Mouse (Mus musculus) kidney, adult 18-20 months (tissue): ENCODE measurements around the gene Igfbp6.
A peak's percentile ranks its signal among the peaks of the same experiment; 100 is the strongest.

Experiments used
- DNase-seq: peaks from one replicate; pipeline ENCODE4 v3.0.0; 2021

Igfbp6 gene

DNA sequence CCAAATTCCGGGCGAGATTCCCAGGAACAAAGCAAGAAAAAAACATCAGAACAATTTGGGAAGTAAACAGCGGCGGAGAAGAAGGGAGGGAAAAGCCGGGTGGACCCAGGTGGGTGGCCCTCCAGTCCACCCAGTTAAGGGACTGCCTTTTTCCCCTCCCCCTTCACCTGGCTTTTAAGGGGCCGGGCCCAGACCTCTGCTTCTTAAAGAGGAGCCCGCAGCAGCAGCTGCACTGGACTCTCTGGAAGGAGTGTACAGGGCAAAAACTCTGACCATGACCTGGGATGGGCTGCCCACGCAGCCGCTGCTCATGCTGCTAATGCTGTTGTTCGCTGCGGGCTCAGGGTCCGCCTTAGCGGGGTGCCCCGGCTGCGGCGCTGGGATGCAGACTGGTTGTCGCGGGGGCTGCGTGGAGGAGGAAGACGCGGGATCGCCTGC, at the start of gene Igfbp6:
TSS of gene Igfbp6 (plus strand) at position 89 of the 438 bp plus-strand sequence.
- no peak for DNase-seq

DNA sequence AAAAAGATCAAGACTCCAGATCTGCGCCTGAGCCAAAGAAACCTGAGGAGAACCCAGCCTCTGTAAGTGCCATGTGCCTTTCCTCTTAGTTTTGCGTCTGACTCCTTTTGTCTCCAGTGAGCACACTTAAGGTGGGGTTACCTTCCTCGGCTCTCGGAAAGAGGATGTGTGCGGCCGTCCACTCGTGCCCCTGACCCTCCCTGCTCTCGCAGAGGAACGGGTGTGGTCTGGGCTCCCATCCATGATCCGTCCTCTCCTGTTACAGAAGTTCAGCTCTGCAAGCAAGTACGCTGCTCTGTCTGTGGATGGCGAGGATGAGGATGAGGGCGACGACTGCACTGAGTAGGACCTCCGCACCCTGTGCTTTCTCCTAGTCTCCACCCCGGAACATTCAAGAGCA, 49.2 kb upstream of the Igfbp6 start:
- DNase-seq: no peak

DNA sequence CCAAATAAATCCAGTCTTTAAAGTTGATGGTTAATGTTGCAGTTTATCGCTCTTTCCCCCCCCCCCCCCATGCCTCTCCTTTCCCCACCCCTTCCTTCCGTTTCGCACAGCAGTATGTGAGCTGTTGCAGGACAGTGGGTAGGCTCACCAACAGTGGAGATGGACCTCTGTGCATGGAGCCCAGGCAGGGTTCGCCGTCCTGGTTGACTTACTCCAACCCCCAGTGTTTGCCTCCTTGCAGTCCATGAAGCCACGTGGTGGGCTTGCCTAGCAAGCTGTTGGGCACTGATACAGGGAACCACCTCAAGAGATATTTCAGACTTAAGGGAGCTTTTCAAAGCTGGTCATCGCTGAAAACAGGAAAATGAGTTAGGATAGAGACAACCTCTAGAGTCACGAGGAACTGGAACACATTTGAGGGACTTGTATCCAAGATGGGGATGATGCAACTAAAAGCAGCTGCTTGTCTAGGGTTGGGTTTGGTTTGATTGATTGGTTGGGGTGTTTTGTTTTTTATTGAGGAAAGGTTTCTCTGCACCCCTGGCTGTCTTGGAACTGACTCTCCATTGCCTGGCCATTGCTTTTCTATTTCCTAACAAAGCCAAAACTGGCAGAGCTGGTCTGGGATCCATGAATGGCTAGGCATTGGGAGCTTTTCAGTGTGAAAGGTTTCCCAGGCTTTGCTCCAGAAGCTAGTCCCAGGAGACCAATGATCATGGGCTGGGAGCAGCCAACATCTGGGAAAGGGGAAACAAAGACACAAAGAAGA, 46.8 kb upstream of the Igfbp6 start:
- DNase-seq: peak; percentile 20

DNA sequence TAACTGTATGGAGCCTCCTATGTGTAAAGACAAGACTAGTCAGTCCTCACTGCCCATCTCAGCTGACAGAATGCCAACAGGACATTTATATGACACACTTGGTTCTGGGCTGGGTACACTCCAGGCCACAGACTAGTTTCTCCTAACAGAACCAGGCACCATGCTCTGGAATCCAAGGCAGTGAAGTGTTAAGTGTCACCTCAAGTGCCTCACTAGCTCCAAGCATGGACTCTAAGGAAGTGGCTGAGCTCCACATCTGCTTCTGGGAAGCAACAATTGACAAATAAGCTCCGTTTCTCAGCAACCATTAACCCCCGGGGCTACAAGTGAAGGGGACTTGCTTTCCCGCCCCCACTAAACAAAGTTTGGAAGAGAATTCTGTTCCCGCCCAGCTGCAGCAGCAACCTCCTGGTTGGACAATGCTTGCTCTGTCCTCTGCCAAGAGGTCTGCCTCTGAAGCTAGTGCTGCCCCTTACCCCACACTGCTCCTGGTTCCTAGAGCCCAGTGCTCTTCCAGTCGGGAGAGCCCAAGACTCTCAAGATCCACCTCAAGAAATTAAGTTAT, 46.1 kb upstream of the Igfbp6 start:
- DNase-seq: no peak

- peak; percentile 5 for DNase-seq
Measured at GRCm38 (mm10) chr15:102099260-102099659, 44.9 kb upstream of the Igfbp6 start.

DNA sequence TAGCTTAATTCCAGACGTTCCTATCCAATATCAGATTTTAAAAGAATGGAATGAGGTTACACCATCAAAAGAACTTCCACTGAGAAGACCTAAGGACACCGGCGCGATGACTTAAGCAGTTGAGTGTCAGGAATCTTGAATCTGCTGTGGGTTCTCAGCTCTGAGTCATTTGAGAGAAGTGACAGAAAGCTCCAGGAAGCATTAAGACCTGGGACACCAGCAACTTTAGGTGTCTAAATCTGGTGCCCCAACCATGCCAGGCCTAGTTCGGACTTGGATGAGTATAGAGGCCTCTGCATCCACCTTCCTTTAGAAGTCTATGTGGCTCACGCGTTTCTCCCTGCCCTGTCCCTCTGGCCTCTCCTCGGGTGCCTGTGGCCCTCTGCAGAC, 44.4 kb upstream of the Igfbp6 start:
- DNase-seq: no peak

GRCm38 (mm10) chr15:102100161-102100981, 43.8 kb upstream of the Igfbp6 start, which contains the start of gene Tns2:
Tns2 (plus strand) TSS chr15:102100413.
- peak; percentile 92 for DNase-seq

GRCm38 (mm10) chr15:102100996-102101671, 43.0 kb upstream of the Igfbp6 start:
- DNase-seq: no peak

GRCm38 (mm10) chr15:102101672-102102541, 42.3 kb upstream of the Igfbp6 start:
- DNase-seq: peak; percentile 82

- peak; percentile 82 for DNase-seq
Measured at GRCm38 (mm10) chr15:102102548-102103121, 41.5 kb upstream of the Igfbp6 start.

DNA sequence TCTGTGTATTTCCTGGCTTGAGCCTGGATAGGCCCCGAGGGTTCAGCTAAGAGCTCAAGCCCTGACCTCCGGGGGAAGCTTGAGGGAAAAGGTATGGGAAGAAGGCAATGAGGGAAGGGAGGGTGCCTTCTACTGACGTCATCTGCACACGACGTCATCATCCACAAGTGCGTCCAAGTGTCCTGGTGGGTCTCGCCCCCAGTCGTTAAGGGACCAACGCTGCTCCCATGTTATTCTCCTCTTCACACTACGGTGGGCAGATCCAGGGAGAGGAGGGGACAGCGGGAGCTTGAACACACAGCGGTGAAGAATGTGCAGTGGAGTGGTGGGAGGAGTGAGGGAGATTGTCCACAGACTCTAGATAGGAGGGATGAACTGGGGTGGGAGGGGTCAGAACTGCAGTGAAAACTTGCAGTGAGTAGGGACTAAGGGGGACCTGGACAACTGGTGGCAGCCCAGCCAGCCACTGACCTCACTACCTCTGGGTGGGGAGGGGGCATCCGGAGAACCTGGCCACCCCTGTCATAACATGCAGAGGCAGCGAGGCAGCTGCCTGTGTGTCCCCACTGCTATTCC, 40.7 kb upstream of the Igfbp6 start:
- no peak for DNase-seq

DNA sequence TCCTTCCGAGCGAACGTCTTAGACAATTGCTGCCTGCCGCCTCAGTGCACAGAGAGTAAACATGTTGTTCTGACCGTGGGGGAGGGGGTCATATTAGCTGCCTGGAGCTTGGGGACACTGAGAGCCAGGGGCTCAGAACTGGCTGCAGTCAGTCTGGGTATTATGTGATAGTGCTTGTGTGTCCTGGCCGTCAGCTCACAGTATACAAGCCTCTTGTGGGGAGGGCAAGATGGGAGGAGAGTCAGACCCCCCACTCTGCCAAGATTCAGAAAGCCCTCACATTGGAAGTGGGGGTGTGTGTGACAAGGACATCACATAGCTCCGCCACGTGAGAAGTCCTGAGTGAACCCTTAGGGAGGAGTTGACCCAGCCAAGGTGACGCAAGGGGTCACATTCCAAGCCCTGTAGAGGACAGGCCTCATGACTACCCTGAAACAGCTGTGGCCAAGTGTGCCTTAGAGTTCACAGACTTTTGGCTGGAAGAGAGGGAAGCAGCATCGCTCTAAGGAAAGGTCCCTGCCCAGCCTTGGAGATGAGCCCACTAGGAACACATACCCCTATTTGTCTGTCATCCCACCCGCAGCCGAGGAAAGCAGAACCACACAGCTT, 40.1 kb upstream of the Igfbp6 start:
- DNase-seq: peak; percentile 94

DNA sequence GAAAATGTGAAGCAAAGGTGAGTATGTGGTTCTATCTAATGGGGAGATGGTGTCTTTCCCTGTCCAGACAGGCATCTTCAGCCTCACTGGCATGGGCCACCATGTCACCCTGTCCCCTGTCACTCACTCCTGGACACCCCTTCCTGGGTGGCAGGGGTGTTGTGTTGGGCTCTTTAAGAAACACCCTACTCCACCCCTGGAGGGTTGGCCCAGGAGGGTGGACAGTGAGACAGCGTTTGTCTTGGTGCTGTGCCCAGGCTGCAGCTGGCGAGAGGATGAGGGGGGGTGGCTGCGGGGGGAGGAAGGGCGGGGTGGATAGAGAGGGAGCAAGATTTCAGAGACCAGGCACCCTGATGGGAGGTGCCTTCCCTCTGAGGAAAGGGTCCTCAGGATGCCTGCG, 38.8 kb upstream of the Igfbp6 start:
- DNase-seq: peak; percentile 84

DNA sequence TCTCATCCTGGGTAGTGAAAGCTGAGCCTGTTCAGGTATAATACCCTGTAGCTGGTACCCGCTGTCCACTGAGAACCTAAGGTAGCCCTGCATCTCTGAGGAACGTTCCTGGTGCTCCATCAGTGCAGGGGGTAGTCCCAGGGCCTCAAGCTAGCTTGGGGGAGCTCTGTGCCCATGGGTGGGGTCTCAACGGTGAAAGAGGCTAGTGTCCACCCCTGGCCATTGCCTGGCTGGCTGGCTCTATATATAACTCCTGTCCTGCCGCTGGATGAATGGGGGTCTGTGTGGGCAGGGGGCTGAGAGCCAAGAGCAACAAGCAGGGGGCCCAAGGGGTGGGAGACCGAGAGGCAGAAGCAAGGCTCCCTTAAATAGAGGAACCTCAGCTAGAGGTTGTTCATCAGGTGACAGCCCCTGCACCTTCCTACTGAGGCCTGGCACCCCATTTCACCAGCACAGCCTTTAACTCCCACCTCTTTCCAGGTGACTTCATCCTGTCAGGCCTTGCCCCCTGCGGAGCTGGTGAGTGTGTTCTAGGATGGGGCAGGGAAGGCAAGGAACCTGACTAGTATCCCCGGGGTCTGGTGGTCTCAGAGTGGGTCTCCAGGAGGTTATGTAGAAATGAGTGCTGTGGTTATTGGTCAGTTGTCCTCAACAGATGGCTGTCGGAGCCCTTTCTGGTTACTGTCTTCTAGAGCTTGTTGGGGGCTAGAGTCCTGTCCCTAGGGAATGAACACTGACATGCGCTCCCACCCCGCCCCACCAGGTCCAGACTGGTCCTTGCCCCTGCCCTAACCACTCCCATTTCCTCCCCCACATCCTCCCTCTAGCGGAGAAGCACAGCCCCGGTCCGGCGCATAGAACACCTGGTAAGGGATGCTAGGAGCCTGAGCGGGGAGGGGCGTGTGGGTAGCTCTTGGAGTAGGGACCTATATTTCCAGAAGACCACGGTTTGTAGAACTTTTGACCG, 38.1 kb upstream of the Igfbp6 start:
- peak; percentile 39 for DNase-seq

- DNase-seq: peak; percentile 41
Measured at GRCm38 (mm10) chr15:102106754-102107456, 37.3 kb upstream of the Igfbp6 start.

DNA sequence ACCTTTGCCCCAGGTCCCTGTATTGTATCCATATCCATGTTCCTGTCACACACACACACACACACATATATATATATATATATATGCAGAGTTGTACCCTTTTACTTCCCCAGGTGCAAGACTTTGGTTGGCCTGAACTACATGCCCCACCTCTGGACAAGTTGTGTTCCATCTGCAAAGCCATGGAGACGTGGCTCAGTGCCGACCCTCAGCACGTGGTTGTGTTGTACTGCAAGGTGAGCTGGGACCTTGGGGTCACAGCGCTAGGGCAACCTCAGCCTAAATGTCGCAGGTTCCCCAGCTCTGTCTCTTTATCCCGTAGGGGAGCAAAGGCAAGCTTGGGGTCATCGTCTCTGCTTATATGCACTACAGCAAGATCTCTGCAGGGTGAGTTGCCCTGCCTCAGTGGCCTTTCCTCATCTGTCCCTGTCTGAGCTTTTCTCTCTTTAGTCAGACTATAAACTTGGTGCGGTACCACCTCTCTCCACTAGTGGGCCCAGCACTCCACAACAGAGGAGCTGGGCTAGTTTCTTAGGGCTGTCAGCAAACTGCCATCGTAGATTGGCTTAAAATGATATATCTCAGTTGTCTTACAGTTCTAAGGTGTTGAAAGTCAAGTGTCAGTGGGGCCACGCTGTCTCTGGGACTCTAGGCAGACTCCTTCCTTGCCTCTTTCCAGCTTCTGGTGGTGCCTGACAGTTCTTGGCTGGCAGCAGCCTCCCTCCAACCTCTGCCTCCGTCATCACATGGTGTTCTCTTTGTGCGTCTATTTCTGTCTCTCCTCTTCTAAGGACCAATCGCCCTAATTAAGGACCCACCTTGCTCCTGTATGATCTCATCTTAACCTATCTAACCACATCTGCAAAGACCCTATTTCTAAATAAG, 36.2 kb upstream of the Igfbp6 start:
- peak; percentile 76 for DNase-seq

DNA sequence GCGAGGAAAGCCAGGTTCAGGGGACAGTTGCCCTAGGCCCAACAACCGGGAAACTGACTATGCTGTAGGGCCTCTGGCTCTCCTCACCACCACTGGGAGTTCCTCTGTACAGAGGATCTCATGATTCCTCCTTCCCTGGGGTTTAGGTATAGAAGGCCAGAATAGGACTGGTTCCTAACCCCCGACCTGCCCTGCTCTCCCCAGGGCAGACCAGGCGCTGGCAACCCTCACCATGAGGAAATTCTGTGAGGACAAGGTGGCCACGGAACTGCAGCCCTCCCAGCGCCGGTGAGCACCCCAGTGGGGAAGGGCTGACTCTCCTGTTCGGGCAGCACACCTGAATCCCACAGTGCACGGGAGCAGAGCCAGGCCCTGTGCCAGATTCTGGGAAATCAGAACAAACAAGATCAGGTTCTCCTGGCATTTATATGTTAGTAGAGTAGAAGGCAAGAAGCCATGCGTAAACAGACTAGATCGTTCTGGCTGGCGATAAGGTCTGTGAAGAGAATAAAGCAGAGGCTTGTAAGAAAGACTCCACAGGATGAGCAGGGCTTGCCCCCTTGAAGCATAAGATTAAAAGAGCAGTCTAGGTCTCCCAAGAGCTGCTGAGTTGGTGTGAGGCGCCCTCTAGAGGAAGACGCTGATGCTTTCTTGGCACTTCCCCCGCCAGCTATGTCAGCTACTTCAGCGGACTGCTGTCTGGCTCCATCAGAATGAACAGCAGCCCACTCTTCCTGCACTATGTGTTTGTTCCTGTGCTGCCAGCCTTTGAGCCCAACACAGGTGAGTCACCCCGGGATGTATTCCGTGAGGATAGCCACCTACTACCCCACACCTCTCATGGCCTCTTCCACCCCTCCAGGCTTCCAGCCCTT, 35.3 kb upstream of the Igfbp6 start:
- DNase-seq: peak; percentile 82
